Mouse (Mus musculus): ENCODE data around the gene Spsb3. TPM values are rescaled to one million over a fixed set of nuclear protein-coding genes. Genes with fewer than 3 reads are reported as not detected.

Spsb3 gene
- polyA plus RNA-seq, 2 experiments, result 39.4 to 49.6 TPM

DNA sequence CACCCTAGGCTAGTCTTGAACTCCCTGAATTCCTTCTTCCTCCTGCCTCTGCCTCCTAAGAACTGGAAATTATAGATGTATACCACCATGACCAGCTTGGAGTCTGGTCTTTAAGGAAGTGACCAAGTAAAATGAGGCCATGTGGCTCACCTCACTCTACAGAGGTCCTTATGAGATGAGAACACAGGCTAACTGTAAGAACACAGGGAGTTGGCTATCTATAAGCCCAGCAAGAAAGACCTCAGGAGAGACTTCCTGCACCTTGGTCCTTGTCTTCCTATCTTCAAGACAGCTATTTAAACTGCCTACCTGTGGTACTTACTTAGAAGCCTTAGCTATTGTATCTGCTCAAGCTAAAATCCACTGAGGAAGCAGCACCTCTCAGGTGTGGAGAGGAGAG is 27.5 kb downstream of the Spsb3 start:
- Histone ChIP-seq H3K9ac (ENCODE audit: low read depth, low read length, severe bottlenecking) (no peak overlapping the region), H3K27ac (replicated peaks; ENCODE audit: low read depth, low read length) (no peak overlapping the region), H3K9me3 (ENCODE audit: control insufficient read depth, low read length) (no peaks in the 10 kb centered on the region), H3K36me3 (ENCODE audit: control insufficient read depth, insufficient read depth, low read length) (peaks cover 96% of the 10 kb centered on the region), H3K4me3 (replicated peaks; ENCODE audit: low read length) (no peak overlapping the region), H3K27me3 (ENCODE audit: control insufficient read depth, insufficient read depth, low read length) (no peaks in the 10 kb centered on the region), H3K4me1 (ENCODE audit: control insufficient read depth, insufficient read depth, low read length) (no peaks in the 10 kb centered on the region), H3K4me2 (replicated peaks; ENCODE audit: low read depth, low read length, severe bottlenecking) (no peak overlapping the region)
- TF ChIP-seq POLR2A (IDR thresholded peaks at IDR 0.05; ENCODE audit: borderline replicate concordance, extremely low read depth, insufficient read depth, insufficient read length), result no peak
- ATAC-seq (ENCODE audit: low FRiP score, low read depth), result no peak
- no peak for DNase-seq (ENCODE audit: low spot score)

DNA sequence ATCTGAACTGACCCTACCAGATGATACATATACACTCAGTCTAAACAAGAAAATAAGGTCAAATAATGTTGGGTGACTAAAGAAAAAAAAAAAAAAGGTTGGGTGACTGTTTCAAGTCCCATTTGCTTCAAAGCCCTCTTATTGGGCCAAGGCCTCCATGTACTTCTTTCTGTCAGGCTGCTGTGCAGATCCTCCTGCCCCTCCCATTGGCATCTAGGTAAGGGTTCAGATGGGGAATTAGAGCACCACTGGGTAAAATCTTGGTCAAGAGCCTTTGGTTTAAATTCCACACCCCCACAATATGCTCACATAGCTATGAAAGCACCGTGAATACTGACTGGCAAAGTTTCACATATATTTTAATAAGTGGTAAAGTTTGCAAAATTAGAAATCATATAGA is 36.8 kb downstream of the Spsb3 start:
- Histone ChIP-seq H3K4me1 (ENCODE audit: control insufficient read depth, insufficient read depth, low read length) (no peaks in the 10 kb centered on the region), H3K27me3 (ENCODE audit: control insufficient read depth, insufficient read depth, low read length) (no peaks in the 10 kb centered on the region), H3K36me3 (ENCODE audit: control insufficient read depth, insufficient read depth, low read length) (peaks cover 87% of the 10 kb centered on the region), H3K9me3 (ENCODE audit: control insufficient read depth, low read length) (no peaks in the 10 kb centered on the region), H3K4me2 (replicated peaks; ENCODE audit: low read depth, low read length, severe bottlenecking) (no peak overlapping the region), H3K4me3 (replicated peaks; ENCODE audit: low read length) (no peak overlapping the region), H3K27ac (replicated peaks; ENCODE audit: low read depth, low read length) (no peak overlapping the region), H3K9ac (ENCODE audit: low read depth, low read length, severe bottlenecking) (no peak overlapping the region)
- TF ChIP-seq POLR2A (IDR thresholded peaks at IDR 0.05; ENCODE audit: borderline replicate concordance, extremely low read depth, insufficient read depth, insufficient read length), result no peak
- WGBS, result 94% methylated on average over 1 of the region's 1 CpGs
- ATAC-seq (ENCODE audit: low FRiP score, low read depth), result no peak
- no peak for DNase-seq (ENCODE audit: low spot score)

DNA sequence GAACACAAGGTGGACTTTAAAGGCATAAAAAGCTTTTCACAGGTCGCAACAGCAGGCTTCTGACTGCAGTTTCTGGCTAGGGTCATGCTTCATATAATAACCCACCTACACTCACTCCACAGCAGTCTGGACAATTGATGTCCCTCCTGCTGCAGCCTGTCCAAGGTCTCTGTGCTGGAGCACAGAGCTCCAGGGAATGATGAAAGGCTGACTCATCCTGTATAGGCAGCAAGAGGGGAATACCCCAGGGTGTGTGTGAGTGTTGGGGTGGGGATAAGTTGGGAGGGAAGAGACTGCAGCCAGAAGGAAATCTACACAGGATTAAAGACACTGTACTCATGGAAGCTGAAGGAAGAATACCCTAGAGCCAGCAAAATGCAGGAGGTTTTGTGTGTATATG is 43.1 kb downstream of the Spsb3 start:
- Histone ChIP-seq H3K27ac (replicated peaks; ENCODE audit: low read depth, low read length) (no peak overlapping the region), H3K36me3 (ENCODE audit: control insufficient read depth, insufficient read depth, low read length) (peaks cover 31% of the 10 kb centered on the region), H3K27me3 (ENCODE audit: control insufficient read depth, insufficient read depth, low read length) (no peaks in the 10 kb centered on the region), H3K4me1 (ENCODE audit: control insufficient read depth, insufficient read depth, low read length) (no peaks in the 10 kb centered on the region), H3K9ac (ENCODE audit: low read depth, low read length, severe bottlenecking) (no peak overlapping the region), H3K9me3 (ENCODE audit: control insufficient read depth, low read length) (no peaks in the 10 kb centered on the region), H3K4me3 (replicated peaks; ENCODE audit: low read length) (no peak overlapping the region), H3K4me2 (replicated peaks; ENCODE audit: low read depth, low read length, severe bottlenecking) (no peak overlapping the region)
- DNase-seq (ENCODE audit: low spot score) (no peak), ATAC-seq (ENCODE audit: low FRiP score, low read depth) (no peak)
- WGBS, result 64% methylated on average over 1 of the region's 1 CpGs
- TF ChIP-seq POLR2A (IDR thresholded peaks at IDR 0.05; ENCODE audit: borderline replicate concordance, extremely low read depth, insufficient read depth, insufficient read length), result no peak

DNA sequence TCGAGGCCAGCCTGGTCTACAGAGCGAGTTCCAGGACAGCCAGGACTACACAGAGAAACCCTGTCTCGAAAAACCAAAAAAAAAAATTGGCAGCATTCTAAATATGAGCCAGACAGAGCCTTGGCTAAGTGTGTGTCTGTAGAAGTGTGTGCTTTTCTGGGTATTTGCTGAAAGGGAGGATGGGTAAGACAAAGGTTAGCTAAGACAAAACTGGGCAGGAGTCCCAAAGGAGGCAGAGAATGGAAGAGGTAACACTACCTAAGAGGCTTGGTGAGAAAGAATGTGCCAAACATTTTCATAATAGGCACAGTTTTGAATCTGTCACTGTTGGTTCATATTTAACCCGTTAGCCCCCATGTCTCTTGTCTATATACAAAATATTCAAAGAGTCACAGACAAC is 46.0 kb downstream of the Spsb3 start:
- Histone ChIP-seq H3K9me3 (ENCODE audit: control insufficient read depth, low read length) (no peaks in the 10 kb centered on the region), H3K27me3 (ENCODE audit: control insufficient read depth, insufficient read depth, low read length) (no peaks in the 10 kb centered on the region), H3K4me3 (replicated peaks; ENCODE audit: low read length) (no peak overlapping the region), H3K9ac (ENCODE audit: low read depth, low read length, severe bottlenecking) (no peak overlapping the region), H3K27ac (replicated peaks; ENCODE audit: low read depth, low read length) (no peak overlapping the region), H3K4me1 (ENCODE audit: control insufficient read depth, insufficient read depth, low read length) (peaks cover 13% of the 10 kb centered on the region), H3K4me2 (replicated peaks; ENCODE audit: low read depth, low read length, severe bottlenecking) (no peak overlapping the region), H3K36me3 (ENCODE audit: control insufficient read depth, insufficient read depth, low read length) (peaks cover 11% of the 10 kb centered on the region)
- no peak for TF ChIP-seq POLR2A (IDR thresholded peaks at IDR 0.05; ENCODE audit: borderline replicate concordance, extremely low read depth, insufficient read depth, insufficient read length)
- WGBS, result 98% methylated on average over 4 of the region's 4 CpGs
- no peak for DNase-seq (ENCODE audit: low spot score)
- ATAC-seq (ENCODE audit: low FRiP score, low read depth), result no peak

DNA sequence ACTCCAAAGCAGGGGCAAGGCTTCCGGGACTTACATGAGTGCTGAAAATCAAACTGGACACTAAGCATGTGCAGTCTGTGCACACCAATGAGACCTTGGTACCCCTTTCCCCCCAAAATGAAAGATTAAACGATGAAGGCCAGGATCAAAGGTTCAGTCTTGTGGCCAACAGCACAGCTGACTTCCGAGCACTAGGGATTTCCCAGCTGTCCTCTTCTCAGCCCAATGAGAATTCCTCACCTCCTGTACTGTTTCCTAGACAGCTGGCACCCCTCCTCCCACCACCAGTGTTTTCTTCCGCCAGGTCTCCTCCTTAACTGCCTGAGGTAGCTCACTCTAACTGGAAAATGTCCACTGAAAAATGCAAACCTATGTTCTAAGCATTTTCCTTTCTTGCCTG is 46.7 kb downstream of the Spsb3 start:
- Histone ChIP-seq H3K4me2 (replicated peaks; ENCODE audit: low read depth, low read length, severe bottlenecking) (no peak overlapping the region), H3K27ac (replicated peaks; ENCODE audit: low read depth, low read length) (no peak overlapping the region), H3K27me3 (ENCODE audit: control insufficient read depth, insufficient read depth, low read length) (no peaks in the 10 kb centered on the region), H3K9ac (ENCODE audit: low read depth, low read length, severe bottlenecking) (no peak overlapping the region), H3K36me3 (ENCODE audit: control insufficient read depth, insufficient read depth, low read length) (peaks cover 8% of the 10 kb centered on the region; the same call in 1 of the 2 replicates), H3K4me3 (replicated peaks; ENCODE audit: low read length) (no peak overlapping the region), H3K4me1 (ENCODE audit: control insufficient read depth, insufficient read depth, low read length) (peaks cover 13% of the 10 kb centered on the region), H3K9me3 (ENCODE audit: control insufficient read depth, low read length) (no peaks in the 10 kb centered on the region)
- TF ChIP-seq POLR2A (IDR thresholded peaks at IDR 0.05; ENCODE audit: borderline replicate concordance, extremely low read depth, insufficient read depth, insufficient read length), result no peak
- DNase-seq (ENCODE audit: low spot score) (no peak), ATAC-seq (ENCODE audit: low FRiP score, low read depth) (no peak)
- WGBS, result 79% methylated on average over 4 of the region's 4 CpGs

DNA sequence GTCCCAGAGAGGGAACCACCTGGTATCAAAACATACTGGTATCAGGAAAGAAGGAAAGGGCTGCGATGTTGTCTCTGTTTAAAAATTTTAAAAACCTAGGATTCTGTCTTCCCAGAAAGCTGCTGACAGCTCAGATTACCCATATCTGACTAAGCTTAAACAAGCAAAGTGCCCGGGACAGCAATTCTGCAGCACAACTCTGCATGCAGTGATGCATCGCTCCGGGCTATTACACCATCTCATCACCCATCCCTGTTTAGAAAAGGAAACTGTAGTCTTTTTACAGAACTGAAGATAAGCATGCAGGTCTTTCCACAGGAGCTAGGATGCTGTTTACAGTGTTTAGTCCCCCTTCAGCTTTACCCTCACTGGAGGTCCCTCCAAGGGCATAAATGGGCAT is 48.5 kb downstream of the Spsb3 start:
- Histone ChIP-seq H3K9ac (ENCODE audit: low read depth, low read length, severe bottlenecking) (peak overlapping the region; percentile 86), H3K9me3 (ENCODE audit: control insufficient read depth, low read length) (no peaks in the 10 kb centered on the region), H3K4me3 (replicated peaks; ENCODE audit: low read length) (peak overlapping the region; percentile 90), H3K27ac (replicated peaks; ENCODE audit: low read depth, low read length) (no peak overlapping the region), H3K4me2 (replicated peaks; ENCODE audit: low read depth, low read length, severe bottlenecking) (peak overlapping the region; percentile 54), H3K4me1 (ENCODE audit: control insufficient read depth, insufficient read depth, low read length) (peaks cover 13% of the 10 kb centered on the region), H3K36me3 (ENCODE audit: control insufficient read depth, insufficient read depth, low read length) (peaks cover 6% of the 10 kb centered on the region; the same call in 1 of the 2 replicates), H3K27me3 (ENCODE audit: control insufficient read depth, insufficient read depth, low read length) (no peaks in the 10 kb centered on the region)
- no peak for TF ChIP-seq POLR2A (IDR thresholded peaks at IDR 0.05; ENCODE audit: borderline replicate concordance, extremely low read depth, insufficient read depth, insufficient read length)
- ATAC-seq (ENCODE audit: low FRiP score, low read depth) (no peak), DNase-seq (ENCODE audit: low spot score) (no peak)
- WGBS, result 84% methylated on average over 4 of the region's 4 CpGs

Measured in limb, embryonic 14.5 days (tissue).